Mouse (Mus musculus): ENCODE measurements around the gene Galnt4.

Gene Galnt4

GRCm38 (mm10) chr10:99107964-99108363 is at the start of gene Galnt4:
TSS of gene Galnt4 (plus strand) at chr10:99108159.
- peak in 1 of 2 experiments; percentile 65 for DNase-seq (ENCODE audit: low spot score in 2 of 2)

GRCm38 (mm10) chr10:99060588-99060987 is 47.4 kb upstream of the Galnt4 start:
- DNase-seq (ENCODE audit: low spot score in 2 of 2) = no peak

- no peak for DNase-seq (ENCODE audit: low spot score in 2 of 2)
Observed at GRCm38 (mm10) chr10:99061418-99061817, 46.5 kb upstream of the Galnt4 start.

GRCm38 (mm10) chr10:99062546-99062945 is 45.4 kb upstream of the Galnt4 start:
- no peak for DNase-seq (ENCODE audit: low spot score in 2 of 2)

GRCm38 (mm10) chr10:99076113-99076895 is 31.7 kb upstream of the Galnt4 start:
- DNase-seq (ENCODE audit: low spot score in 2 of 2) = peak in 1 of 2 experiments; percentile 53

- DNase-seq (ENCODE audit: low spot score in 2 of 2) = no peak
Observed at GRCm38 (mm10) chr10:99078621-99079020, 29.3 kb upstream of the Galnt4 start.

GRCm38 (mm10) chr10:99081569-99081990 is 26.4 kb upstream of the Galnt4 start:
- peak; percentile 63 to 71 for DNase-seq (ENCODE audit: low spot score in 2 of 2)

GRCm38 (mm10) chr10:99083431-99084003 is 24.4 kb upstream of the Galnt4 start:
- DNase-seq (ENCODE audit: low spot score in 2 of 2) = peak in 1 of 2 experiments; percentile 2

- DNase-seq (ENCODE audit: low spot score in 2 of 2) = peak in 1 of 2 experiments; percentile 92
Observed at GRCm38 (mm10) chr10:99084397-99085239, 23.3 kb upstream of the Galnt4 start.

GRCm38 (mm10) chr10:99085240-99085587 is 22.7 kb upstream of the Galnt4 start:
- DNase-seq (ENCODE audit: low spot score in 2 of 2) = no peak

GRCm38 (mm10) chr10:99086029-99086428 is 21.9 kb upstream of the Galnt4 start:
- DNase-seq (ENCODE audit: low spot score in 2 of 2) = peak in 1 of 2 experiments; percentile 1

GRCm38 (mm10) chr10:99089906-99090305 is 18.1 kb upstream of the Galnt4 start:
- DNase-seq (ENCODE audit: low spot score in 2 of 2) = peak in 1 of 2 experiments; percentile 1

GRCm38 (mm10) chr10:99093364-99093763 is 14.6 kb upstream of the Galnt4 start:
- no peak for DNase-seq (ENCODE audit: low spot score in 2 of 2)

GRCm38 (mm10) chr10:99095114-99095513 is 12.8 kb upstream of the Galnt4 start:
- no peak for DNase-seq (ENCODE audit: low spot score in 2 of 2)

GRCm38 (mm10) chr10:99097374-99097773 is 10.6 kb upstream of the Galnt4 start:
- peak in 1 of 2 experiments; percentile 64 for DNase-seq (ENCODE audit: low spot score in 2 of 2)

- DNase-seq (ENCODE audit: low spot score in 2 of 2) = no peak
Observed at GRCm38 (mm10) chr10:99105522-99105921, 2.4 kb upstream of the Galnt4 start.

- DNase-seq (ENCODE audit: low spot score in 2 of 2) = no peak
Observed at GRCm38 (mm10) chr10:99106311-99106702, 1.7 kb upstream of the Galnt4 start.

- peak in 1 of 2 experiments; percentile 74 for DNase-seq (ENCODE audit: low spot score in 2 of 2)
Observed at GRCm38 (mm10) chr10:99106703-99107631, 992 bp upstream of the Galnt4 start, which contains the start of gene Poc1b. TSS of gene Poc1b (plus strand) at chr10:99107036.

GRCm38 (mm10) chr10:99108431-99108982 is 548 bp downstream of the Galnt4 start:
- no peak for DNase-seq (ENCODE audit: low spot score in 2 of 2)

- no peak for DNase-seq (ENCODE audit: low spot score in 2 of 2)
Observed at GRCm38 (mm10) chr10:99113533-99113932, 5.6 kb downstream of the Galnt4 start.

- no peak for DNase-seq (ENCODE audit: low spot score in 2 of 2)
Observed at GRCm38 (mm10) chr10:99114295-99114694, 6.3 kb downstream of the Galnt4 start.

Data from left cerebral cortex, adult 9 months (tissue).